Mouse (Mus musculus) frontal cortex, postnatal 10 days (tissue): ENCODE results near the gene Vmn2r32.
"Not testable (repeated sequence)": the region's sequence is repeated elsewhere in the genome, so short reads cannot be mapped to it uniquely, and the experiment has no call there.

Source experiments
- DNase-seq, 2 experiments: peaks; one replicate each; pipeline ENCODE4 v3.0.0; 2022; ENCODE audit warnings: low spot score in 2 of 2, mixed read lengths in 1 of 2

Vmn2r32 gene

GRCm38 (mm10) chr7:7479918-7480317 lies at the start of gene Vmn2r32:
TSS of gene Vmn2r32 (minus strand) at chr7:7480018.
- DNase-seq: not testable (repeated sequence)
